Mouse (Mus musculus) kidney, adult 2 months (tissue): ENCODE results near the gene Atp2b2. TPM values are rescaled to one million over a fixed set of nuclear protein-coding genes. Genes with fewer than 3 reads are reported as not detected.

ENCODE experiments used
- DNase-seq: peaks from one replicate; pipeline ENCODE4 v3.0.0; 2021
- H3K27ac ChIP-seq: fragments of 200-500 bp; 2 replicates; pipeline ENCODE4 v1.5.1; 2012; ENCODE audit warnings: low read depth, low read length, control low read depth, inconsistent platforms; ENCODE audit not compliant: insufficient read depth
- H3K27me3 ChIP-seq: fragments of 200-500 bp; replicated peaks from 2 replicates; pipeline ENCODE4 v1.6.1; 2012; ENCODE audit warnings: mild to moderate bottlenecking, moderate library complexity, low read length, inconsistent platforms; ENCODE audit not compliant: control insufficient read depth, insufficient read depth
- H3K36me3 ChIP-seq: fragments of 200-500 bp; 2 replicates; pipeline ENCODE4 v1.6.1; 2012; ENCODE audit warnings: mild to moderate bottlenecking, moderate library complexity, low read length, inconsistent platforms; ENCODE audit not compliant: control insufficient read depth, insufficient read depth
- H3K4me1 ChIP-seq: fragments of 200-500 bp; 2 replicates; pipeline ENCODE4 v1.6.1; 2011; ENCODE audit warnings: low read length; ENCODE audit not compliant: control insufficient read depth, insufficient read depth
- H3K4me3 ChIP-seq: fragments of 200-500 bp; 2 replicates; pipeline ENCODE4 v1.5.1; 2011; ENCODE audit warnings: mild to moderate bottlenecking, low read depth, low read length, control low read depth; ENCODE audit not compliant: insufficient read depth
- CTCF ChIP-seq: fragments of 200-500 bp; conservative IDR thresholded peaks from 2 replicates; pipeline ENCODE4 v1.5.1; 2011; ENCODE audit warnings: low read depth, mild to moderate bottlenecking, control low read depth, low read length, moderate library complexity, mixed read lengths; ENCODE audit not compliant: insufficient read depth, insufficient read length
- POLR2A ChIP-seq: fragments of 200-500 bp; IDR thresholded peaks from one replicate; pipeline ENCODE4 v1.6.1; 2011; ENCODE audit warnings: low read depth, low read length, control low read depth
- WGBS: fragments of 180-500 bp; shearing (Covaris S2); methylation state at CpG from one replicate; pipeline ENCODE4 v1.1.7; 2018; 5-methylcytosine and 5-hydroxymethylcytosine counted together
- polyA plus RNA-seq: library from polyadenylated mRNA; depleted of rRNA; stranded (reverse); fragments of >200 nt; gene quantifications from 2 replicates; pipeline ENCODE4 v1.2.3, GENCODE M21; 2012

Atp2b2 gene
- polyA plus RNA-seq, 1 experiment: 0.84 TPM

GRCm38 (mm10) chr6:113891225-113891967 is 151.0 kb downstream of the Atp2b2 start:
- H3K27me3 ChIP-seq: no peaks in the 10 kb centered on the region; the same call in 1 of the 2 replicates
- TF ChIP-seq CTCF: no peak
- no peak for TF ChIP-seq POLR2A
- no peak overlapping the region for H3K27ac ChIP-seq
- H3K4me1 ChIP-seq: no peaks in the 10 kb centered on the region
- no peaks in the 10 kb centered on the region for H3K36me3 ChIP-seq
- no peak overlapping the region; the same call in 1 of the 2 replicates for H3K4me3 ChIP-seq
- WGBS: 2% methylated on average over 45 of the region's 49 CpGs
- no peak for DNase-seq

- Histone ChIP-seq H3K4me1 (no peaks in the 10 kb centered on the region), H3K4me3 (no peak overlapping the region), H3K27ac (no peak overlapping the region), H3K36me3 (no peaks in the 10 kb centered on the region), H3K27me3 (no peaks in the 10 kb centered on the region; the same call in 1 of the 2 replicates)
- TF ChIP-seq POLR2A (no peak), CTCF (no peak)
- WGBS: 1% methylated on average over 10 of the region's 10 CpGs
- no peak for DNase-seq
Observed at GRCm38 (mm10) chr6:113890858-113891213, 151.6 kb downstream of the Atp2b2 start.

GRCm38 (mm10) chr6:113890023-113890857 is 152.2 kb downstream of the Atp2b2 start:
- no peaks in the 10 kb centered on the region for H3K4me1 ChIP-seq
- WGBS: 19% methylated on average over 16 of the region's 16 CpGs
- H3K4me3 ChIP-seq: no peak overlapping the region
- DNase-seq: no peak
- no peaks in the 10 kb centered on the region for H3K36me3 ChIP-seq
- no peak overlapping the region for H3K27ac ChIP-seq
- TF ChIP-seq POLR2A: no peak
- H3K27me3 ChIP-seq: no peaks in the 10 kb centered on the region; the same call in 1 of the 2 replicates

- H3K27ac ChIP-seq: no peak overlapping the region
- no peak for DNase-seq
- H3K36me3 ChIP-seq: no peaks in the 10 kb centered on the region
- TF ChIP-seq CTCF: no peak
- TF ChIP-seq POLR2A: no peak
- no peaks in the 10 kb centered on the region for H3K4me1 ChIP-seq
- no peak overlapping the region for H3K4me3 ChIP-seq
- WGBS: 41% methylated on average over 3 of the region's 3 CpGs
- no peaks in the 10 kb centered on the region; the same call in 1 of the 2 replicates for H3K27me3 ChIP-seq
Observed at GRCm38 (mm10) chr6:113889180-113889579, 153.2 kb downstream of the Atp2b2 start.

- DNase-seq: no peak
- no peak overlapping the region for H3K27ac ChIP-seq
- H3K27me3 ChIP-seq: no peaks in the 10 kb centered on the region; the same call in 1 of the 2 replicates
- H3K4me3 ChIP-seq: no peak overlapping the region
- no peaks in the 10 kb centered on the region for H3K36me3 ChIP-seq
- H3K4me1 ChIP-seq: no peaks in the 10 kb centered on the region
- TF ChIP-seq POLR2A: no peak
- TF ChIP-seq CTCF: no peak
Observed at GRCm38 (mm10) chr6:113886886-113887285, 155.5 kb downstream of the Atp2b2 start.

- no peaks in the 10 kb centered on the region for H3K36me3 ChIP-seq
- TF ChIP-seq POLR2A (no peak), CTCF (no peak)
- H3K4me1 ChIP-seq: no peaks in the 10 kb centered on the region
- no peak overlapping the region for H3K27ac ChIP-seq
- H3K4me3 ChIP-seq: no peak overlapping the region
- DNase-seq: no peak
- 65% methylated on average over 4 of the region's 4 CpGs for WGBS
- no peaks in the 10 kb centered on the region for H3K27me3 ChIP-seq
Observed at GRCm38 (mm10) chr6:113884806-113885205, 157.6 kb downstream of the Atp2b2 start.

GRCm38 (mm10) chr6:113883225-113883624 is 159.2 kb downstream of the Atp2b2 start:
- Histone ChIP-seq H3K27ac (no peak overlapping the region), H3K4me3 (no peak overlapping the region), H3K27me3 (no peaks in the 10 kb centered on the region), H3K4me1 (no peaks in the 10 kb centered on the region), H3K36me3 (no peaks in the 10 kb centered on the region)
- DNase-seq: no peak
- TF ChIP-seq CTCF (no peak), POLR2A (no peak)
- 52% methylated on average over 9 of the region's 9 CpGs for WGBS
